Mouse (Mus musculus) layer of hippocampus, postnatal 10 days (tissue): Measurements from ENCODE around the gene Lca5l. TPM values are rescaled to one million over a fixed set of nuclear protein-coding genes. Genes with fewer than 3 reads are reported as not detected.
"Not testable (repeated sequence)": the region's sequence is repeated elsewhere in the genome, so short reads cannot be mapped to it uniquely, and the experiment has no call there.

Experiments used
- DNase-seq, 2 experiments: peaks; one replicate each; pipeline ENCODE4 v3.0.0; 2021; ENCODE audit warnings: low spot score in 2 of 2
- total RNA-seq, 2 experiments: library from RNA; stranded (reverse); gene quantifications; 2 replicates each; pipeline ENCODE4 v1.2.3; 2021

Lca5l gene
- total RNA-seq, 2 experiments from 2014 or later = 1.6 TPM

GRCm38 (mm10) chr16:96173648-96174047 lies 18.4 kb downstream of the Lca5l start:
- no peak for DNase-seq

- no peak for DNase-seq
These were observed 23.2 kb downstream of the Lca5l start for GRCm38 (mm10) chr16:96168837-96169236.

GRCm38 (mm10) chr16:96165723-96166264 lies 26.3 kb downstream of the Lca5l start:
- DNase-seq = no peak

GRCm38 (mm10) chr16:96161336-96161735 lies 30.7 kb downstream of the Lca5l start:
- DNase-seq = no peak

- no peak for DNase-seq
These were observed 31.1 kb downstream of the Lca5l start for GRCm38 (mm10) chr16:96160927-96161326.

GRCm38 (mm10) chr16:96159794-96160346 lies 32.2 kb downstream of the Lca5l start:
- peak; percentile 21 to 29 for DNase-seq

GRCm38 (mm10) chr16:96159091-96159731 lies 32.9 kb downstream of the Lca5l start:
- peak; percentile 68 to 74 for DNase-seq

- DNase-seq = no peak
These were observed 33.5 kb downstream of the Lca5l start for GRCm38 (mm10) chr16:96158511-96159080.

- DNase-seq = peak in 1 of 2 experiments; percentile 37
These were observed 34.9 kb downstream of the Lca5l start for GRCm38 (mm10) chr16:96157171-96157570.

- peak; percentile 28 to 52 for DNase-seq
These were observed 36.1 kb downstream of the Lca5l start for GRCm38 (mm10) chr16:96156019-96156418.

- no peak for DNase-seq
These were observed 37.6 kb downstream of the Lca5l start for GRCm38 (mm10) chr16:96154476-96154875.

GRCm38 (mm10) chr16:96151551-96151950 lies 40.5 kb downstream of the Lca5l start:
- DNase-seq = peak; percentile 71 to 79

- DNase-seq = no peak
These were observed 41.1 kb downstream of the Lca5l start for GRCm38 (mm10) chr16:96150995-96151394.

- no peak for DNase-seq
These were observed 42.8 kb downstream of the Lca5l start for GRCm38 (mm10) chr16:96149311-96149710.

GRCm38 (mm10) chr16:96148834-96149233 lies 43.2 kb downstream of the Lca5l start:
- no peak for DNase-seq

- DNase-seq = no peak
These were observed 46.3 kb downstream of the Lca5l start for GRCm38 (mm10) chr16:96145814-96146213.

- peak; percentile 100 for DNase-seq
These were observed 46.8 kb downstream of the Lca5l start, which contains the start of gene Wrb for GRCm38 (mm10) chr16:96145110-96145800. Gene Wrb (plus strand): TSS chr16:96145407.

- DNase-seq = not testable (repeated sequence)
These were observed 47.3 kb downstream of the Lca5l start for GRCm38 (mm10) chr16:96144748-96145109.

GRCm38 (mm10) chr16:96128466-96128865 lies 63.6 kb downstream of the Lca5l start:
- DNase-seq = no peak

- DNase-seq = peak; percentile 93 to 97
These were observed 64.3 kb downstream of the Lca5l start, which contains the start of gene Hmgn1 for GRCm38 (mm10) chr16:96127657-96128344. Gene Hmgn1 (minus strand): TSS chr16:96127729.

GRCm38 (mm10) chr16:96127288-96127656 lies 64.8 kb downstream of the Lca5l start:
- no peak for DNase-seq
